Mouse (Mus musculus) heart, postnatal 4 days (tissue): ENCODE measurements around the gene Crim1. TPM values are rescaled to one million over a fixed set of nuclear protein-coding genes. Genes with fewer than 3 reads are reported as not detected.

Source experiments
- DNase-seq: peaks from one replicate; pipeline ENCODE4 v3.0.0; 2021
- total RNA-seq, 2 experiments: library from RNA; stranded (reverse); gene quantifications; 2 replicates each; pipeline ENCODE4 v1.2.3; 2021

The Crim1 gene
- total RNA-seq, 2 experiments from 2014 or later: 40.1 to 42.1 TPM

- DNase-seq: no peak
Measured at GRCm38 (mm10) chr17:78328287-78328686, 128.2 kb downstream of the Crim1 start.

DNA sequence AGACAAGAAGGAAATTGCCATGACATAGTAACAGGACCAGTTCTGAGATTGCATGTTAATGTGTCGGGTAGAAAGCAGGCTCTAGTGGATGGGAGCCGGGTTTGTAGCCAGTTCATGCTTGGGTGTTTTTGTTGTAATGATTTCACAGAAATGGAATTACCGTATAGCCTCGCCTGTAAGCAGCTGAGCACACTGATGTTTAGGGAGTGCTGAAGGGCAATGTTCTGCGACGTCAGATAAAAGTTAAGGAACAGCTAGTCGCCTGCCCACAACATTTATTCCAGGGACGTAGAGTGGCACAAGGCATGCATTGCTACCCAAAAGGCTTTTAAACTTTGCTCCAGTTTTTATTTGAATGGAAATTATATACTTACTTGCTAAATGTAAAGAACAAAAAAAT is 131.4 kb downstream of the Crim1 start:
- no peak for DNase-seq

- DNase-seq: no peak
Measured at GRCm38 (mm10) chr17:78333275-78333674, 133.2 kb downstream of the Crim1 start.

GRCm38 (mm10) chr17:78335250-78335649 is 135.2 kb downstream of the Crim1 start:
- DNase-seq: no peak

- no peak for DNase-seq
Measured at GRCm38 (mm10) chr17:78343688-78344087, 143.6 kb downstream of the Crim1 start.

- no peak for DNase-seq
Measured at GRCm38 (mm10) chr17:78347111-78347801, 147.2 kb downstream of the Crim1 start.

DNA sequence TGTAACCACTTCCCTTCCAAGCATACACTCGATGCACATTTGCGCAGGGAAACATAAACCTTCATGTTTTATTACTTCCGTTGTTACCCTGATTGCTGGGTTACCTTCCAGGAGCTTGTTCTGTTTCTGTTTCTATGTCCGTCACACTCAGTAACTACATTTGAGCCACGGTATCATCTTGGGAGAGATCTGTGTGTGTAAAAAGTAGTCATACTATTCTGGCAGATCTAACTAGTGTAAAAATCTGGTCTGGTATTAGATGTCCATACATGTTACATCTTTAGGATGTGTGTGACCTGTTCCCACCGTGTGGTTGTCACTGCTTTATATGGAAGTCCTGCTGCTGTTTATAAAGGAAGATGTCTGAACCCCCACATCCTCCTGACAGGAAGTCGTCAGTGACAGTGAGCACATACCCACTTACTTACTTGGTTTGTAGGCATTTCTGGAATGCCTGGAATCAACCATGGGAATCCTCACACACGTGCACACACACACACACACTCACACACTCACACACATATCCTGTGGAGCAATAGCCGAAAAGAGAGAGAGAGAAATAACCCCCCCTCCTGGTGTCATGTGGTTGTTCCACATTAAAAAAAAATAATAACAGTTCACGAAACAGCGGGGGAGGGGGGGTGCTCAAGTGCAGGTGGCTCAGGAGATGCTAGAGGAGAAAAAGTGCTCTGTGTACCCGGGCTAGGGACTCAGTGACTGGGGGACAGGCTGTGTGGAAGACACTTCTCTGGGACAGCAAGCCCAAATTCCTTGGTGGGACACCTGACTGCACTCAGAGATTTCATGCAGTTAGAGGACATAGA is 151.8 kb downstream of the Crim1 start:
- DNase-seq: no peak

DNA sequence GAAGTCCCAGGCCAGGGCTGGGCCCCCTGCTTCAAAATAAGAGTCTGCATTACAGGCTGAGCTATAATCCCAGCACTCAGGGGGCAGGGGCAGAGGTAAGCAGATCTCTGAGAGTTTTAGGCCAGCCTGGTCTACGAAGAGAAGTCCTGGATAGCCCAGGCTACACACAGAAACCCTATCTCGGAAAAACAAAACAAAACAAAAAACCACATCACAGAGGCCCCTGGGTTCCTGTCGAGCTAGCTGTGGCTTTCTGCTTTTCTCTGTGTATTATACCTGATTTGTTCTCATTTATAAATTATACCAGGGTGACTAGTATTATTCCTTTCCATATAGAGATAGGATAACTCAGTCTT is 152.4 kb downstream of the Crim1 start:
- DNase-seq: no peak

GRCm38 (mm10) chr17:78354411-78354810 is 154.4 kb downstream of the Crim1 start:
- no peak for DNase-seq

DNA sequence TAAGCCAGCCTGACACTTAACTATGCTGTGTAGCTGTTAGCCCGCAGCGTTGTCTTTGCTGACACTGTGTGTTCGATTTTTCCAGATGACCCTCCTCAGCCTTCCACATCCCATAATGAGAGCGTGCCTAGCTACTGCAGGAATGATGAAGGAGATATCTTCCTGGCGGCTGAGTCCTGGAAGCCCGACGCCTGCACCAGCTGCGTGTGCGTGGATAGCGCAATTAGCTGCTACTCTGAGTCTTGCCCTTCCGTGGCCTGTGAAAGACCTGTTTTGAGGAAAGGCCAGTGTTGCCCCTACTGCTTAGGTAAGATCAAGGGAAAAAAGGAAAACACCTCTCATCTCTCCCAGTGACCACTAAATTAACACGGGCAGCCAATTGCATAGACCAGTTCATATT is 154.8 kb downstream of the Crim1 start:
- no peak for DNase-seq

- no peak for DNase-seq
Measured at GRCm38 (mm10) chr17:78355611-78356010, 155.6 kb downstream of the Crim1 start.

- DNase-seq: no peak
Measured at GRCm38 (mm10) chr17:78357753-78358152, 157.7 kb downstream of the Crim1 start.

DNA sequence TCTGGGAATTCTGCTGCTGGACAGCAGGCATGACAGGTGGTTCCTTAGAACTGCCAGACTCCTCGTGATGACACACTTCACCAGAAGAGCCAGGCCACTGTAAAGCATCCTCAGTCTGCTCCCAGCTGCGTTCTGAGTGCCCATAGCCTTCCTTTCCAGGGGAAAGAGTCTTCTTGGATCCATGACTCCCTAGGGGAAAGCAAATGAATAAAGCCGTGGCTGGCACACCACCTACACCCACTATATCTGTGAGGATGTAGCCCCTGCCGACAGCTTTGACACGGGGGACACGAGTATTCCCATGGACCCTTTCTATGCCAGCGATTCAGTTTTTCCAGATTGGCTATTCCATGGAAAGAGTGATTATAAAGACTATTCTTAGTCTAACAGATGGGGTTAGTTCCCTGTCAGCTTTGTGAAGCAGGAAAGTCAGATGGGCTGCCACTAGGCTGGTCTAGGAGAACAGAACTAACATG is 158.2 kb downstream of the Crim1 start:
- no peak for DNase-seq

DNA sequence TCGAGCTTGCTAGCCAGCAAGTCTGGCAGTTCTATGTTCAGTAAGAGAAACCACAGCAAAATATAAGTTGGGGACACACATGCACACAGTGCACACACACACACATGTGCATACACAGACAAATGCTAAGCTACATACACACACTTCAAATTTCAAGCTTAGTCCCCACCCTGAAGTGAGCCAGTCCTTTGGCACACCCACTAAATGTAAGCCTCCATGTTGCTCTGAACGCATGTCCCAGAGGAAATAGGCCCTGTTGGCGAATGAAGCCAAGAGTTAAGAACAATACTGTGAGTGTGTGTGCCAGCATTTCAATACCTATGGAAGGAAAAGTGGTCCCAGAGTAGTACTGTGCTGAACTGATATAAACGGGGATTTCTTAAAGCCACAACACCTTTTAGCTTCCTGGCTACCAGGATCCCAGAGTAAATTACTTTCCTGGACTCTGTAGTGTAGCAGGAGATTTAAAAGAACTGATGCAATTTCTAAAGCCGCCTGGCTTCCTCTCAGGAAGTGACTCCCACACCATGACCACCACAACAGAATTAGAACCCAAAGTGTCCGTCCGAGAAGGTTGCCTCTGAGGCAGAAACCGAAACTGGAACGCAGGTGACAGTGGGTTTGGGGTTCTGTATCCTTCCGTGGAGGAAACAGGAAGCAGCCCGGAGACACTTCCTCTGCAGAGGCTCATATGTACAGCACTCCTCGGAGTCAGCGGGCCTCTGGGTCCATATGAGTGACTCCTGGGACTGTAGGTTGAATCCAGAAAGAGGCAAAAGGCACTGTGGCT is 162.1 kb downstream of the Crim1 start:
- peak; percentile 48 for DNase-seq

GRCm38 (mm10) chr17:78364555-78365302 is 164.7 kb downstream of the Crim1 start:
- DNase-seq: no peak

GRCm38 (mm10) chr17:78366070-78366469 is 166.0 kb downstream of the Crim1 start:
- no peak for DNase-seq

DNA sequence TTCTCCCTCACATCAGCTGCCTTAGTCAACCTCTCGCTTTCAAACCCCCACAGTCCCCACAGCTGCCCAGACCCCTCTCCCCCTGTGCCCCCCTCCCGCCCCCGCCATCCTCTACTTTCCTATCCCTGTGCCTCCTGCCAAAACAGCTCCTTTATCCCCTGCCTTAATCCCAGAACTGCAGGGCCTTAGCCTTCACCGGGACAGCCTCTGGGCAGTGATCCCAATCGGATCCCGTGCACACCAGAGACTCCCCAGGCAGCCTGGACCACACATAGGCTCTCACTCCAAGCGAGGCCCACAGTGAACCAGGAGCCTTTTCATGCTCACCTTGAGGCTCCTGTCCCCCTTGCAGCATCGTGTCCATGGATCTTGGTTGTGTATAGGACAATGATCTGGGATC is 168.4 kb downstream of the Crim1 start:
- DNase-seq: no peak

DNA sequence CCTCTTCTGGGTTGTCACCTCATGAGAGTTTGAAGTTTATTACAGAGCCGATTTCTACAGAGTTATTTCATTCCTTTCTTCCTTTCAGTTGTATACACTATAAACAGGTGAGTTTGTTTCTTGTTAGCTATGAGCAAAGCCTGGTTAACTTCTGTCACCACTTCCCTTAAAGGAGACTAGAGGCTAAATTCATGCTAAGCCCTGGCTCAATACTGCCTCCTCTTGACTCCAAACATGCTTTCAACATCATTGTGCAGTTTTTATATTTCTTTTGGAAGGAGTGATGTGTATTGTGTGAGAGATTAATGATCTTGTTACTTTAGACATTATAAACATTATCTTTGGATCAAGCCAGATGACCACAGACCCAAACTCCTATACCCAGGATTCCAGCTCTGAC is 170.4 kb downstream of the Crim1 start:
- DNase-seq: no peak

DNA sequence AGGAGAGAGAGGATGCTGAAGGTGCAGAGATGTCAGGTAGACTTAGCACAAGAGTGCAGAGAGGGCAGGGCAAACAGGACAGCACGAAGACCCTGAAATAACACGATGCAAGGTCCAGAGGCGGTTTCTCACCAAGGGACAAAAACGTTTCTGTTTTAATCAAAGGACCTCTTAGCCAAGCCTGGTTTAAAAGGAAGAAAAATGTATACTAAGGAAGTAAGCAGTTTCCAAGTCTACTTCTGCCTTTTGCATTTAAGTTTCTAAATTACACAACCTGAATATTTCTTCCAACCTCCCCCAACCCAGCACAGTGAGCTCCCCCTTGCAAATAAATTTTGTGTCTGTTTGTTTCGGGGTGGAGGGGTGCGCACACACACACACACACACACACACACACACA is 173.1 kb downstream of the Crim1 start:
- no peak for DNase-seq

- no peak for DNase-seq
Measured at GRCm38 (mm10) chr17:78373849-78374248, 173.8 kb downstream of the Crim1 start.

GRCm38 (mm10) chr17:78374756-78375155 is 174.7 kb downstream of the Crim1 start:
- no peak for DNase-seq

DNA sequence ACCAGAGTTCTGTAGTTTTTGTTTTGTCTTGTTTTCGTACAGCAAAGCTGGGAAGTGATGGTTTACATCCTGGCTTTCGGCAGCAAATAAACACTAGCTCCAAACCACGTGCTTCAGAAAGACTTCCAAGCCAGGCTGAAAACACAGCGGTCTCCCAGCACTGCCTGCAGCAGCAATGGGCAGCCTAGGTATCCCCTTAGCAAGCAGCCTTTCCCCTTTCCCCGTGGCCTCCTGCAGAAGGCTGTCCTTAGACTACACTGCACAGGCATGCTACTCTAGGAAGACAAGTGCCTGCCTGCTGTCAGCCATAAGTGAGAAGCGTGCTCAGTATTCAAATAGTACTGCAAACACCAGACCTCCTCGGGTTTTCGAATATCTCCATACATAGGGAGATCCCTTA is 176.5 kb downstream of the Crim1 start:
- no peak for DNase-seq
